Mouse (Mus musculus) adipose tissue, adult 10 weeks (tissue): Measurements from ENCODE around the gene Cnr1. TPM values are rescaled to one million over a fixed set of nuclear protein-coding genes. Genes with fewer than 3 reads are reported as not detected.

Experiments
- polyA plus RNA-seq: library from polyadenylated mRNA; stranded (reverse); fragments of 350-450 nt; fragmentation: Illumina TruSeq; extraction: RNeasy Lipid Tissue Mini Kit (QIAGEN cat#74804); gene quantifications from one replicate; pipeline ENCODE4 v1.2.3, GENCODE M21; 2014; ENCODE audit warnings: low read depth, low replicate concordance

The Cnr1 gene
- polyA plus RNA-seq, result 2.4 TPM

DNA sequence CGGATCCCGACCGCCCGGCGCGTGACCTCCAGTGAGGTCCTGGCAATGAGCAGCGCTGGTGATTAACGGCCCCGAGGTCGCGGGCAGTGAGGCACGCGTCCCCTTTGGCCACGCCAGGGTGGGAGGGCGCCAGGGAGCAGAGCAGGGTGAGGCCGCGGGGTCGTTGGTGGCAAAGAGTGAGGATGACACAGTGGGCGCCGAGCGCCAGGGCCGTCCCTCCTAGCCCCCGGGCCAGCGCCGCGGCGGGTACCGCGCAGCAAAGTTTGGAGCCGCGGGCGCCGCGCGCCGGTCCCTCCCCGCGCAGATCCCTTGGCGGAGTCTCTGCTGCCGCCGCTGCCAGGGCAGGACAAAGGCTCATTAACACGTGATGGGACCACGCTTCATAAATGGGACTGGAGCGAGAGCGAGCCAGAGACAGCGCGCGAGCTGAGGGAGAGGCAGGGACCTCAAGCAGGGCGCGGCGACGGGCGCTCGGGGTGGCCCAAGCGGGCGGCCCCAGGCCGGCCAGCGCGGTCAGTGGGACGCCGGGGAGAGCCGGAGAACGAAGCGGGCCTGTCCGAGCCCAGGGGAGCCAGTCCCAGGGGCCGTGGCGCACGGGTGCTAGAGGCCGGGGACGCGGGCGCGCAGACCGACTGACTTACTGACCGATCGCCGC is at the start of gene Cnr1:
Cnr1 (plus strand) TSS at position 360 of the 655 bp plus-strand sequence.

Other genes starting within 250 kb of the Cnr1 start
- gene Spaca1, start 125.6 kb downstream of the Cnr1 start, polyA plus RNA-seq, result 4.2 TPM